Mouse (Mus musculus): ENCODE measurements at regions not wholly inside any gene's neighbourhood (a gene's known extent, or its start where the extent isn't known, plus 50 kb on each side); places are given as distances from the start of the nearest gene placed in this dataset.

DNA sequence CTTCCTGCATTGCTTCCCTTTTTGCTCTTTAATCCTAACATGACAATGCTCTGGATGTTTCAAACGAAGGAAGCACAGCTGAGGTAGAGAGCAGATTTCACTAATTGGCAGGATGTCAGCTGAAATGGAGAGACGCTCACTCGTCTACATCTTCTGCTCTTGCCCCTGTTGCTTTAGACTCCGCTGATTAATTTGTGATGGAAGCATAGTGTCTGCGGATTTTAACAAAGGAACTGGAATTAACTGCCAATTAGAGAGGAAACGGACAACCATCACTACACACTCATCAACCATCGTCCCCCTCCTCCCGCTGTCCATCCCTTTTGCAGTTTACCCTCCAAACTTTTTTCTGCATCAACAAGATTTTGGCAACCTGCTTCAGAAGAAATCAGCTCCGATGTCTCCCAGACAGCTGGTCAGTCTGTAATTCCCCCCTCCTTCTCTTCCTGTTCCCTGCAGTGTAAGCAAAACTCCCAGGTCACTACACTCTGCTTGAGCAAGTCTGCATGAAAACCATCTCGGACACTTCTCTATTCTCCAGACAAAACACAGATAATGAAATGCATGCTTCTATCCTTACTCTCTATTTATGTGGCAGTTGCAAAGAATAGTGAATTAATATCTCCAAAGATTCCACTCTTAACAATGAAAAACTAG is 2905.6 kb upstream of the 5930422O12Rik start:
- 50% methylated on average over 10 of the region's 10 CpGs for WGBS
- H3K27me3 ChIP-seq (ENCODE audit: control insufficient read depth, insufficient read depth, low read length), result no peaks in the 10 kb centered on the region
- H3K9me3 ChIP-seq (ENCODE audit: control insufficient read depth, low read length), result no peaks in the 10 kb centered on the region
- ATAC-seq (ENCODE audit: low read depth), result no peak
- no peaks in the 10 kb centered on the region for H3K36me3 ChIP-seq (ENCODE audit: control insufficient read depth, insufficient read depth, low read length)
- H3K9ac ChIP-seq (replicated peaks; ENCODE audit: low read depth, low read length), result no peak overlapping the region
- 0 out of 2 replicates have a peak overlapping the region, but pooled peaks have one; percentile 8 for H3K4me2 ChIP-seq (ENCODE audit: low read depth, low read length)
- no peak overlapping the region for H3K27ac ChIP-seq (ENCODE audit: low read depth, low read length)
- no peak overlapping the region for H3K4me3 ChIP-seq (ENCODE audit: low read depth, low read length)
- no peaks in the 10 kb centered on the region for H3K4me1 ChIP-seq (ENCODE audit: control insufficient read depth, insufficient read depth, low read length)

DNA sequence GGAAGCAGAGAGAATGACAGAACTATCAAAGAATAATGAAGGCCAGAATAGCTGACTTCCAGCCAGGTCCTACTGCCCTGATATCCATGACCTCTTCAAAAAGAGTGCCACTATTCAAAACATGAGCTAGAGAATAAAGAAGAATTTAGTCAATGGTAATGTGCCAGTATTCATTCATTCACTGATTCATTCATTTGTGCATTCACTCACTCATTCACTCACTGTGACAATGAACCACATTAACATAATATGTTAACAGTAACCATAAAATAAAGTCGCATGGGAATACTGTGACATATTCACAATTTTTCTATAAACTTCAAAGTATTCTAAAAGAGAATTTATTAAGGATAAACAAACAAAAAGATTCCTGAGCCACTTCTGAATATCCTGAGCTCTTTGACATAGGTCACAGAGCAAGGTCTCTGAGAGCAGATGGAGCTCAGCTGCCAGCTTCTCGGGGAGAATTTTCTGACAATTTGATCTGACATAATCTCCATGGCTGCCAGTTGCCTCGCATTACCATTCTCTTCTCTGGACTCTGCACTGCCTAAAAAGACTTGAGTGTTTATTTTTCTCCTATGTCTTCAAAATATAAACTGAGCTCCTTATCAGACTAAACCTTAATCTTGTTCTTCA is 2895.5 kb upstream of the 5930422O12Rik start:
- H3K36me3 ChIP-seq (ENCODE audit: control insufficient read depth, insufficient read depth, low read length), result no peaks in the 10 kb centered on the region
- peak; percentile 31; the same call in 1 of the 2 replicates for ATAC-seq (ENCODE audit: low read depth)
- H3K27ac ChIP-seq (ENCODE audit: low read depth, low read length), result no peak overlapping the region
- H3K9ac ChIP-seq (replicated peaks; ENCODE audit: low read depth, low read length), result no peak overlapping the region
- no peak overlapping the region for H3K4me2 ChIP-seq (ENCODE audit: low read depth, low read length)
- no peaks in the 10 kb centered on the region for H3K27me3 ChIP-seq (ENCODE audit: control insufficient read depth, insufficient read depth, low read length)
- no peak overlapping the region for H3K4me3 ChIP-seq (ENCODE audit: low read depth, low read length)
- no peaks in the 10 kb centered on the region for H3K4me1 ChIP-seq (ENCODE audit: control insufficient read depth, insufficient read depth, low read length)
- H3K9me3 ChIP-seq (ENCODE audit: control insufficient read depth, low read length), result no peaks in the 10 kb centered on the region
- 35% methylated on average over 3 of the region's 3 CpGs for WGBS

DNA sequence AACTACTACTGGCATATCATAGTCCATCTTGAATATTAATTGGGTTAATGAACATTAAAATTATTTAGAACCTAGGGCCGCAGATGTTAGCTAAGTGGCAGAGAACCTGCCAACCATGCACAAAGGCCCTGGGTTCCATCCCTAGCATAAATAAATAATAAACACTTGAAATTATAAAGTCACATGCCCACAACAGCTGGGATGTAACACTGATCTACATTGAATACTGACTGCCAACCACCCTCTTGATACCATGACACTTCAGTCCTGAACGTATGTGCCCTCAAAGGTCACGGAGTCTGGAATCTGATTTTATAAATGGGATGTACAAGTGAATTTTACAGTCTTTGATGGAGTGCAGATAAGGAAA is 2895.0 kb upstream of the 5930422O12Rik start:
- H3K4me3 ChIP-seq (ENCODE audit: low read depth, low read length), result no peak overlapping the region
- peak; percentile 44; the same call in 1 of the 2 replicates for ATAC-seq (ENCODE audit: low read depth)
- H3K27ac ChIP-seq (ENCODE audit: low read depth, low read length), result no peak overlapping the region
- H3K27me3 ChIP-seq (ENCODE audit: control insufficient read depth, insufficient read depth, low read length), result no peaks in the 10 kb centered on the region
- H3K4me2 ChIP-seq (ENCODE audit: low read depth, low read length), result no peak overlapping the region
- no peaks in the 10 kb centered on the region for H3K4me1 ChIP-seq (ENCODE audit: control insufficient read depth, insufficient read depth, low read length)
- WGBS, result 61% methylated on average over 3 of the region's 3 CpGs
- H3K9ac ChIP-seq (replicated peaks; ENCODE audit: low read depth, low read length), result no peak overlapping the region
- no peaks in the 10 kb centered on the region for H3K36me3 ChIP-seq (ENCODE audit: control insufficient read depth, insufficient read depth, low read length)
- H3K9me3 ChIP-seq (ENCODE audit: control insufficient read depth, low read length), result no peaks in the 10 kb centered on the region

DNA sequence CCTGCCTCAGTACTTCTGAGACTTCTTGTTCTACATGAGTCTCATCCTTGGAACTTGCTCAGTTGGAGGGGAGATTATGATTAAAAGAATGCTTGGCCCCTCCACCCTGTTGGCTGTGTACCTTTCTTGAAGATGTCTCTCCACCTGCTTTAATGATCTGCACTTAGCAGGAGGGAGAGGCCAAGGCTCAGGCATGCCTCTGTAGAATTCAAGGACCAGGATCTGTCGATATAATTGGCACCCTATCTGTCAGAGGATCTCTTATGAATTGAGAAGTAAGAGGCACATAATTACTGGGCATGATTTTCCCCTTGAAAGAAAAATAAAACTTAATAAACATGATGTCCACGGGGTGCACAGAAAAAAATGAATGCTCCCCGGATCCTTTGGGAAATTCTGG is 2893.1 kb upstream of the 5930422O12Rik start:
- Histone ChIP-seq H3K27me3 (ENCODE audit: control insufficient read depth, insufficient read depth, low read length) (no peaks in the 10 kb centered on the region), H3K27ac (ENCODE audit: low read depth, low read length) (no peak overlapping the region), H3K9me3 (ENCODE audit: control insufficient read depth, low read length) (no peaks in the 10 kb centered on the region), H3K4me2 (ENCODE audit: low read depth, low read length) (no peak overlapping the region), H3K9ac (replicated peaks; ENCODE audit: low read depth, low read length) (no peak overlapping the region), H3K36me3 (ENCODE audit: control insufficient read depth, insufficient read depth, low read length) (no peaks in the 10 kb centered on the region), H3K4me1 (ENCODE audit: control insufficient read depth, insufficient read depth, low read length) (no peaks in the 10 kb centered on the region), H3K4me3 (ENCODE audit: low read depth, low read length) (no peak overlapping the region)
- WGBS, result 65% methylated on average over 3 of the region's 3 CpGs
- ATAC-seq (ENCODE audit: low read depth), result no peak

DNA sequence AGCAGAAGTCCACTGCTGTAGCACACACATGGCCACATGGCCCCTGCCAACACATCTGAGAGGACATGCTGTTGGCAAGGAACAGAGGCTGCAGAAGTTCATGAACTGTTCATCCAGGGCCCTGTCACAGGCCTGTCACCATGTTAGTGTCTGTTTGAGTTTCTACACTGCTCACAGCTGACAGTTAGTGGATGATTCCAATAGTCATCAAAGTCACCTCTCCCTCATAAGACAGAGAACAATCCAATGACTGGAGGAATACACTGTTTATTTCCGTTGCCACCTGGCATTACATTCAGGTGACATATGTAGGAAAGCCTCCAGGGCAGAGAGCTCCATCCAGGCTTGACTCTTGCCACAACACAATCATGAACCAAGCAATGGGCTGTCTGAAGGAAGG is 2886.3 kb upstream of the 5930422O12Rik start:
- no peak overlapping the region for H3K4me3 ChIP-seq (ENCODE audit: low read depth, low read length)
- ATAC-seq (ENCODE audit: low read depth), result no peak
- no peak overlapping the region for H3K27ac ChIP-seq (ENCODE audit: low read depth, low read length)
- 80% methylated on average over 1 of the region's 1 CpGs for WGBS
- H3K27me3 ChIP-seq (ENCODE audit: control insufficient read depth, insufficient read depth, low read length), result no peaks in the 10 kb centered on the region
- no peak overlapping the region for H3K9ac ChIP-seq (replicated peaks; ENCODE audit: low read depth, low read length)
- H3K4me1 ChIP-seq (ENCODE audit: control insufficient read depth, insufficient read depth, low read length), result no peaks in the 10 kb centered on the region
- no peaks in the 10 kb centered on the region for H3K9me3 ChIP-seq (ENCODE audit: control insufficient read depth, low read length)
- H3K36me3 ChIP-seq (ENCODE audit: control insufficient read depth, insufficient read depth, low read length), result no peaks in the 10 kb centered on the region
- H3K4me2 ChIP-seq (ENCODE audit: low read depth, low read length), result no peak overlapping the region

DNA sequence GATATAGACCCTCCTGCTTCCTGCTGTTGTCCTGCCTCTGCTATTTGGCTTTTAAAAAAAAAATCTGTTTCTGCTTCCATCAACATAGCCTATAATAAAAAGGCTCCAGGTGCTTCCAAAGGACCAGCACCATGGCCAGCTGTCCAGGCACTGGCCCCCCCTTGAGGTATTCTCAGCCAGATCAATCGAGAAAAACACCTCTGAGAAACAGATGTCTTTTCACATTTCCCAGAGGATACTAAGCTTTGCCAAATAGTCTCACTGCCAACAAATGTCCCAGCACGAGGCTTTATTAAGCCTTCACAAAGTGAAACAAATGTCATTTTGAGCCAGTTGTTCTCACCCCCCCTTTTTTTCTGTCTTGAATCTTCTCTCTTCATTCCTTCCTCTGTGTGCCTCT is 2880.7 kb upstream of the 5930422O12Rik start:
- 17% methylated on average over 2 of the region's 2 CpGs for WGBS
- Histone ChIP-seq H3K27me3 (ENCODE audit: control insufficient read depth, insufficient read depth, low read length) (no peaks in the 10 kb centered on the region), H3K9ac (replicated peaks; ENCODE audit: low read depth, low read length) (no peak overlapping the region), H3K4me2 (ENCODE audit: low read depth, low read length) (no peak overlapping the region), H3K9me3 (ENCODE audit: control insufficient read depth, low read length) (no peaks in the 10 kb centered on the region), H3K27ac (ENCODE audit: low read depth, low read length) (no peak overlapping the region), H3K36me3 (ENCODE audit: control insufficient read depth, insufficient read depth, low read length) (no peaks in the 10 kb centered on the region), H3K4me1 (ENCODE audit: control insufficient read depth, insufficient read depth, low read length) (peaks cover 4% of the 10 kb centered on the region; the same call in 1 of the 2 replicates), H3K4me3 (ENCODE audit: low read depth, low read length) (no peak overlapping the region)
- peak; percentile 60; the same call in 1 of the 2 replicates for ATAC-seq (ENCODE audit: low read depth)

DNA sequence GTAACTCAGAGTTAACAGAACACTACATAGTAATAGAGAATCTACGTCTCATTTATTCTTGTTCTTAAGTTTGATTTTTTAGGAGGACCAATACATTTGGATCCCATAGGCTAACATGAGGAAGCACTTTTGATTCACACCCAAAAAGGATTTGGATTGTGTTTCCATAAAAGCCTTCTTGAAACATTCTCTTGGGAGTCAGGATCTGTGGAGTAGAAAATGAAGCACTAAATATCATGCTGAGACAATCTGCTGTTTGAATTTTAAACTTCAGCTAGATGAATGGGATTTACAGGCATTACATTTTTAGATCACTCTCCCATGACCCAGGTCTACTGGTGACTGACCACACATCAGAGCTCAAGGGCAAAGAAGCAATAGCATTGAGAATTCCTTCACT is 2877.5 kb upstream of the 5930422O12Rik start:
- no peak for ATAC-seq (ENCODE audit: low read depth)
- 85% methylated on average over 1 of the region's 1 CpGs for WGBS
- H3K27ac ChIP-seq (ENCODE audit: low read depth, low read length), result no peak overlapping the region
- H3K27me3 ChIP-seq (ENCODE audit: control insufficient read depth, insufficient read depth, low read length), result no peaks in the 10 kb centered on the region
- no peak overlapping the region for H3K4me3 ChIP-seq (ENCODE audit: low read depth, low read length)
- H3K9me3 ChIP-seq (ENCODE audit: control insufficient read depth, low read length), result no peaks in the 10 kb centered on the region
- H3K4me2 ChIP-seq (ENCODE audit: low read depth, low read length), result no peak overlapping the region
- no peaks in the 10 kb centered on the region for H3K36me3 ChIP-seq (ENCODE audit: control insufficient read depth, insufficient read depth, low read length)
- peaks cover 4% of the 10 kb centered on the region; the same call in 1 of the 2 replicates for H3K4me1 ChIP-seq (ENCODE audit: control insufficient read depth, insufficient read depth, low read length)
- H3K9ac ChIP-seq (replicated peaks; ENCODE audit: low read depth, low read length), result no peak overlapping the region

DNA sequence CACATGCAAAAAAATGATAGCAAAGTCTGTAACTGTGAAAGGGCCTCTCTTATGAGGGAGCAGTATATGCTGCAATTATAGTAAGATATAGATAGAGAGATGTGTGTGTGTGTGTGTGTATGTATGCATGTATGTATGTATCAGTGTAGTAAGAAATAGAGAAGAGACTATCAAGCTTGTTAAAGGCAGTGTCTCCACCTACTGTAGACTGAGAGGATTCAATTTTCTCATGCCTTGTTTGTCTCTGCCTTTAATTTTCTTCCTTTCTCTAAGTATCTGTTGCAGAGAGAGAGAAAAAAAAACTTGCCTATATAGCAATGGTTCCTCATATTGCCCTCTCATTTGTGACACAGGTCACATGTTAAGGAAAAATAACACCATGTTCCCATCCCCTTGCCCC is 2871.1 kb upstream of the 5930422O12Rik start:
- no peak overlapping the region for H3K4me3 ChIP-seq (ENCODE audit: low read depth, low read length)
- no peaks in the 10 kb centered on the region for H3K4me1 ChIP-seq (ENCODE audit: control insufficient read depth, insufficient read depth, low read length)
- ATAC-seq (ENCODE audit: low read depth), result no peak
- H3K27me3 ChIP-seq (ENCODE audit: control insufficient read depth, insufficient read depth, low read length), result no peaks in the 10 kb centered on the region
- H3K9ac ChIP-seq (replicated peaks; ENCODE audit: low read depth, low read length), result no peak overlapping the region
- H3K9me3 ChIP-seq (ENCODE audit: control insufficient read depth, low read length), result no peaks in the 10 kb centered on the region
- no peak overlapping the region for H3K27ac ChIP-seq (ENCODE audit: low read depth, low read length)
- H3K36me3 ChIP-seq (ENCODE audit: control insufficient read depth, insufficient read depth, low read length), result no peaks in the 10 kb centered on the region
- H3K4me2 ChIP-seq (ENCODE audit: low read depth, low read length), result no peak overlapping the region

DNA sequence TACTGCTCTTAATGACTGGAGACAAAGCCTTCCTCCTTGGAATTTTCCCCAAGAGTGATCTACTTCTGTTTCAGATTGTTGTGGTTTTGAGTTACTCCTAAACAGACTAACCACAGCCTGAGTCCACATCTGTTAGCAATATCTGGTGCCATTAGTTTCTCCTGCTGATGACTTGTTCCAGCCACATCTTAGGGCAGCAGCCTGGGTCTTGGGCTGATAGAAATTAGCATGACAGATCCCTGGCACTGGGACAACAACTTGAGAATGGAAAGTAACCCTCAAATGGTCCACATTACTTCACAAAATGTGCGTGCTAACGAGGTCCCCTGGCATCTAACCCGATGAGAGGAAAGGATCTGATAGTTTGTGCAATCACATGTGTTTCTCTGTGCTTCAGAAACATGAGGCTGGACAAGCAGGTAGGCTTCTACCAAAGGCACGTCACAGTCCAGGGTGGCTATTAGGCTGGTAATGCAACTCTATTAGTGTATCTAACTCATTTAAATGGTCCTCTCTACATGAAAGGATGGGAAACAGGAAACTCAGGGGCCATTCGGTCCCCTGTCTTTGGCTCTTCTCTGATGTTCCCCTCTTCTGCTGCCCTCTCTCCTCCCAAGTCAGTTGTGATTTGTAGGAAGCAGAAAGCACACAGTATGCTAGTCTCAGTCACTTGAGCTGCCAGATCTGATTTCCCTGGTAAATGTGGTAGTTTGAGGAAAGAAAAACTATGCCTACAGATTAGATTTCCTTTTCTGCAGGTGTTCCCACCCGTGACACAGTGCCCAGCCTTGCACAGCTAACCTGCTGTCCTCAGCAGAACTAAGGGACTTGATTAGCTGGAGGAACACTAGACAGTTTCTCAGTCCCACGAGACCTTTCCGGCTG is 2866.9 kb upstream of the 5930422O12Rik start:
- Histone ChIP-seq H3K4me3 (ENCODE audit: low read depth, low read length) (no peak overlapping the region), H3K4me1 (ENCODE audit: control insufficient read depth, insufficient read depth, low read length) (no peaks in the 10 kb centered on the region), H3K27ac (ENCODE audit: low read depth, low read length) (no peak overlapping the region), H3K4me2 (ENCODE audit: low read depth, low read length) (no peak overlapping the region), H3K9ac (replicated peaks; ENCODE audit: low read depth, low read length) (no peak overlapping the region), H3K27me3 (ENCODE audit: control insufficient read depth, insufficient read depth, low read length) (no peaks in the 10 kb centered on the region), H3K9me3 (ENCODE audit: control insufficient read depth, low read length) (no peaks in the 10 kb centered on the region), H3K36me3 (ENCODE audit: control insufficient read depth, insufficient read depth, low read length) (no peaks in the 10 kb centered on the region)
- 85% methylated on average over 8 of the region's 8 CpGs for WGBS
- ATAC-seq (ENCODE audit: low read depth), result no peak
